Mouse (Mus musculus) fat pad, adult 2 months (tissue): ENCODE data around the gene Zfp169.
"Not testable (repeated sequence)": the region's sequence is repeated elsewhere in the genome, so short reads cannot be mapped to it uniquely, and the experiment has no call there.

Experiments used
- DNase-seq: peaks from one replicate; pipeline ENCODE4 v3.0.0-alpha.2; 2011; ENCODE audit warnings: low read depth, low spot score; ENCODE audit errors: extremely low read depth

Zfp169 gene

GRCm38 (mm10) chr13:48519122-48519521 is 5.9 kb upstream of the Zfp169 start:
- DNase-seq: not testable (repeated sequence)

GRCm38 (mm10) chr13:48515861-48516260 is 2.6 kb upstream of the Zfp169 start:
- no peak for DNase-seq

DNA sequence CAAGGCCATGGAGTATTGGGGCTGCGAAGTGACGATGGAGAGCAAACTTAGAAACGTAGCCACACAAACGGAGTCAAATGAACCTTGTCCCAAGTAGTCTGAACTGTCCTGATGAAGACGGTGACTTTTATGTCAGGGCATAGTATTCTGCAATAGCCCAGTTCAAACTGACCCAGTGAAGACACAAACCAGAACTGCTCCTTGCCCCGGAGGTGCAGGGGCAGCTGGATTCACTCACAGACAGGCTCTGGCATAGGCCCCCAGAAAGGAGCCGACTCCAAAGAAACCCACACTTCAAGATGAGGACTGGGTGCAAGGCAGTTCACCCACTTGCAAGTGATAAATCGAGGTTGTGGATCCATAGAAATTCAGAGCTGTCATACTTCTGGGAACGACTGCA is 4.6 kb downstream of the Zfp169 start:
- no peak for DNase-seq

GRCm38 (mm10) chr13:48502422-48502821 is 10.8 kb downstream of the Zfp169 start:
- no peak for DNase-seq

- no peak for DNase-seq
Observed at GRCm38 (mm10) chr13:48498676-48499075, 14.6 kb downstream of the Zfp169 start.

GRCm38 (mm10) chr13:48497693-48498221 is 15.5 kb downstream of the Zfp169 start:
- DNase-seq: no peak

DNA sequence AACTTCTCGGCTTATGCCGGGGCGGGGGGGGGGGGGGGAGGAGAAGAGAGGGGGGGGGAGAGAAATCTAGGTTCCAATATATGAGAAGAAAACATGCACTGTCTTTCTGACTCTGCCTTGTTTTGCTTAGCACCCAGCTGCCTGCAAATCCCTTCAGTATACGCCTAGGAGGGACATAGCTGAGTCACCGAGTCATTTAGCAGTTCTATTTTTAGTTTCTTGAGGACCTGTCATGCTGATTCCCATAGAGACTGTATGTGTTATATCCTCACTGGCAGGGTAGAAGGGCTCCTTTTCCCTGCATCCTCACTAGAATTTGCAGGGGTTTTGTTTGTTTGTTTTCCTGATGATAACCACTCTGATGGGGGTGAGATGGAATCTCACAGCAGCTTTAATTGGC is 20.1 kb downstream of the Zfp169 start:
- no peak for DNase-seq

DNA sequence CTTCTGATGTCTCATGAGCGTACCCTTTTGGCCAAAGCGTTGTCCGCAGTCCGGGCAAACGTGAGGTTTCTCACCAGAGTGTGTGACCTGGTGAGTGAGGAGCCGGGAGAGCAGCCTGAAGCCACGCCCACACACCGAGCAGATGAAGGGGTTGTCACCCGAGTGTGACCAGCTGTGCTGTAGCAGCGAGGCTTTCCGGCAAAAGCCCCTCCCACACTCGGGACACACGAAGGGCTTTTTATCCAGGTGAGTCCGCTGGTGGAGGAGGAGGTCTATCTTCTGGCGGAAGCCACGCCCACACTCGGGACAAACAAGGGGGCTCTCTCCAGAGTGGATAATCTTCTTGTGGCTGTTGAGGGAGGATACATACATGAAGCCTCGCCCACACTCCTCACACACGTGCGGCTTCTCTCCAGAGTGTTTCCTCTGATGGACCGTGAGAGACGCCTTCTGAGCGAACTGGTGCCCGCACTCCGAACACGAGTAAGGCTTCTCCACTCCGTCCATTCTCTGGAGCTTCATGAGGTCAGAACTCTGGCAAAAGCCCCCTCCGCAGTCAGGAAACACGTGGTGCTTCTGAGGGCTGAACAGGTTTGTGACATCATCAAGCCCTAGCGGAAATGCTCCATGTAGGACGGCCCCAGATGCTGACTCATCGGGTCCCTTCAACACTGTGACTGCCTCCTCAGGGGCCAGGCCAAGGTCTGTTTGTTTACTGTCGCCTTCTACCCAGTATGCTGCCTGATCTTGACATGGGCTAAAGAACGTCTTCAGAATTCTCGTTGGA is 22.7 kb downstream of the Zfp169 start:
- DNase-seq: no peak

- DNase-seq: no peak
Observed at GRCm38 (mm10) chr13:48483606-48484005, 29.6 kb downstream of the Zfp169 start.

- no peak for DNase-seq
Observed at GRCm38 (mm10) chr13:48468656-48469180, 44.5 kb downstream of the Zfp169 start.

- DNase-seq: no peak
Observed at GRCm38 (mm10) chr13:48466186-48466585, 47.1 kb downstream of the Zfp169 start.

DNA sequence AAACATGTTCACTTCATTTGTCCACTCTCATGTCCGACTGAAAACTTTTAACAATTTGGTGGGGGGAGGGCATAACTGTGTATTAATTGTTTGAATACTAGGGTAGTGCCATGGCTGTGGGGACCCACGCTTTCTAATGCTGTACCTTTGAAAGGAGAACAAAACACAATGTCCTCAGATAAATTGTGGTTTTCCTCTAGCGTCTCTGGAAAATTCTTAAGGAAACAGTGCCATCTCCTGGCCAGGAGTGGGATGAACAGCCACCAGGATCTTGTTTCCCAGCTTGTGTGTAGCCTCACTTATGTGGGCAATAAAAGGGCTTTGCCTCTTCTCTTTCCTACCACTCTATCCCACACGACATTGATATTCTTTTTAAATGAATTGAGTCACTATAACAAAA is 49.1 kb downstream of the Zfp169 start:
- DNase-seq: no peak

DNA sequence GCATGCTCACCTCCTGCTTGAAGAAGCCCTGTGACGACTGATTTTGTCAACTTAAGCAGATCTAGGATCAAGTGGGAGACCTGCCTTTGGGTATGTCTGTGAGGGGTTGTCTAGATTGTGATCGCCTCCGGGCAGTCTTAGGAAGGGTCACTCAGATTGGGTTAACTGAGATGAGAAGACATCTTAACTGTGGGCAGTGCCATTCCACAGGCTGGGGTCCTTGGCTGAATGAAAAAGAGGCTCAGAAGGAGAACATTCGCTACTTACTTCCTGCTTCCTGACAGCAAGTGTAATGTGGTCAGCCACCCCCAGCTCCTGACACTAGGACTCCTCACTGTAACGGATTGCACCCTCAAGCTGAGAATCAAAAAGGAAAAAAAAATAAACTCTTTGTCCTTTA is 54.0 kb downstream of the Zfp169 start:
- DNase-seq: no peak

DNA sequence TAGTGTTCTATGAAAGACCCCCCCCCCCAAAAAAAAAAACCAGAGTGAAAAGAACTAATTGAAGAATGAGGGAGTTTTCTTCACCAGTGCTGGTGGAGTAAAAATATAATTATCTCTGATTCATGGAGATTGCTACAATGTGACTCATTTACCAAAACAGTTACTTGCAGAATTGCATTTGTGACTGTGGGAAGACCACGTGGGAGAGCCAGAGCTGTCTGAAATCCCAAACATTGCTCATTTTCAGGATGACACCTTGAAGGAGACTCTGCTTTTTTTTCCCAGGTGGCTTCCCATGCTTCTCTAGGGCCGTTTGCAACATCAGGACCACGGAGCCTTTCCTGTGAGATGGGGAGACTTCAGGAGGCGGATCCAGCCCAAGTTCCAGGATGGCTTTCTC is 65.1 kb downstream of the Zfp169 start:
- no peak for DNase-seq

- no peak for DNase-seq
Observed at GRCm38 (mm10) chr13:48443996-48444395, 69.3 kb downstream of the Zfp169 start.

DNA sequence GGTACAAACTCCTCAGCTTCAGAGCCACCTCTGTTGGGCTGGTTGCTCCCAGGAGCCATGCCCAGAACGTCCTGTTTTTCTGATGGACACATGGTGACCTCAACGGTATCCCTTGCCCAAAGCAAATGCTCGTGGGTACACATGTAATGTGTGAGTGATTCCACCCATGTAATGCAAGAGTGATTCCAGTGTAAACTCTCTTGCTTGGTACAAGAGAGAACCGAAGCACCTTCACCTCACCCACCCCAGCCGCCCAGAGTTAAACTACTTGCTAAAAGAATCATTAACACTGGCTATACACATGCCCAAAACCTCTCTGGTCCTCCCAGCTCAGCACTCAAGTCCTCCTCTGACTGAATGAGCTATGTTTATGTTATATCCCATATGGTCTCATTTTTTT is 74.9 kb downstream of the Zfp169 start:
- no peak for DNase-seq
